Mouse (Mus musculus): ENCODE results near the gene Zc3h12a. TPM values are rescaled to one million over a fixed set of nuclear protein-coding genes. Genes with fewer than 3 reads are reported as not detected.

Zc3h12a gene
- polyA plus RNA-seq, 1 experiment, result 5.3 TPM

DNA sequence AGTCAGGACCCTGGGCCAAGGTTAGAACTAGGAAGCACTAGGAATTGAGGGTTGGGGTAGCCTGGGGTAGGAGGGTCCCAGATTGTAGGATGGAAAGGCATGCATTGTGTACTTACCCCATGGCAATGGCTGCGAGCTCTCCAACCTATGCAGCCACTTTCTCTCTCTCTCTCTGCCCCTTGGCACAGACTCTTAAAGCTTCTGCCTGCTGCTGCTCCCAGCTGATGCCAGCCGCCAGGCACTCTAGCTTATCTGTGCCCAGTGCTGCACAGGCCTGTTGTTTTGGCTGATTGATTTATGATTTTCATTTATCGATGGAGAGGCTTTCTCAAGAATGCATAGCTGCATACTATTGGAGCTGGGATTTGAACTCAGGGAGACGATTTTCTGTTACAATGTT is 20.3 kb upstream of the Zc3h12a start:
- no peak for TF ChIP-seq POLR2A (IDR thresholded peaks at IDR 0.05; ENCODE audit: low read depth, low read length)
- no peak for TF ChIP-seq CTCF (conservative IDR thresholded peaks at IDR 0.05; ENCODE audit: insufficient read depth, insufficient read length, low read depth, low read length)
- H3K4me3 ChIP-seq (ENCODE audit: insufficient read depth, low read depth, low read length), result no peak overlapping the region
- H3K27me3 ChIP-seq (replicated peaks; ENCODE audit: control insufficient read depth, insufficient read depth, low read length), result no peaks in the 10 kb centered on the region
- H3K27ac ChIP-seq (ENCODE audit: insufficient read depth, low read depth, low read length), result no peak overlapping the region
- H3K4me1 ChIP-seq (ENCODE audit: control insufficient read depth, insufficient read depth, low read length), result no peaks in the 10 kb centered on the region
- 93% methylated on average over 4 of the region's 4 CpGs for WGBS
- DNase-seq, result no peak
- H3K36me3 ChIP-seq (ENCODE audit: control insufficient read depth, insufficient read depth, low read length), result no peaks in the 10 kb centered on the region

GRCm38 (mm10) chr4:125145213-125145612 is 17.6 kb upstream of the Zc3h12a start:
- Histone ChIP-seq H3K4me1 (ENCODE audit: control insufficient read depth, insufficient read depth, low read length) (no peaks in the 10 kb centered on the region), H3K27me3 (replicated peaks; ENCODE audit: control insufficient read depth, insufficient read depth, low read length) (no peaks in the 10 kb centered on the region), H3K27ac (ENCODE audit: insufficient read depth, low read depth, low read length) (no peak overlapping the region), H3K4me3 (ENCODE audit: insufficient read depth, low read depth, low read length) (no peak overlapping the region), H3K36me3 (ENCODE audit: control insufficient read depth, insufficient read depth, low read length) (no peaks in the 10 kb centered on the region)
- DNase-seq, result peak; percentile 12
- TF ChIP-seq POLR2A (IDR thresholded peaks at IDR 0.05; ENCODE audit: low read depth, low read length) (no peak), CTCF (conservative IDR thresholded peaks at IDR 0.05; ENCODE audit: insufficient read depth, insufficient read length, low read depth, low read length) (no peak)
- 31% methylated on average over 10 of the region's 10 CpGs for WGBS

DNA sequence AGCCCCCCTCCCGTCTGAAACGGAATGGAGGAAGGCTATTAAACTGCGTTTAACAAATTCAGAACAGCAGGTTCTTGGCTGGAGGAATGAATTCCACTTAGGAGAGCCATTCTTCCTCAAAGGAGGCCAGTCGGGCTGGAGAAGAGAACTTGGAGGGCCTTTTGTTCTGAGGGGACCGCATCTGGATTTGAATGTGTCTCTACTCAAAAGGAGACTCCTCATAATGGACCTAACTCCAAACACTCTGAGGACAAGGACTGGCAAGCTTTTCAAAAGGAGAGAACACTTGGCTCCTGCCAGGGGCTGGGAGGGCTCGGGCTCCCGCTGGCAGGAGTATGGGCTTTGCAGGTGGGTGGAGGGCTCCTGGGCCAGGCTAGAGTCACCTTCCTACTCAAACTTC is 17.0 kb upstream of the Zc3h12a start:
- H3K27ac ChIP-seq (ENCODE audit: insufficient read depth, low read depth, low read length), result no peak overlapping the region
- no peak for TF ChIP-seq CTCF (conservative IDR thresholded peaks at IDR 0.05; ENCODE audit: insufficient read depth, insufficient read length, low read depth, low read length)
- no peak for TF ChIP-seq POLR2A (IDR thresholded peaks at IDR 0.05; ENCODE audit: low read depth, low read length)
- no peak for DNase-seq
- no peak overlapping the region for H3K4me3 ChIP-seq (ENCODE audit: insufficient read depth, low read depth, low read length)
- no peaks in the 10 kb centered on the region for H3K4me1 ChIP-seq (ENCODE audit: control insufficient read depth, insufficient read depth, low read length)
- no peaks in the 10 kb centered on the region for H3K36me3 ChIP-seq (ENCODE audit: control insufficient read depth, insufficient read depth, low read length)
- no peaks in the 10 kb centered on the region for H3K27me3 ChIP-seq (replicated peaks; ENCODE audit: control insufficient read depth, insufficient read depth, low read length)
- WGBS, result 41% methylated on average over 7 of the region's 7 CpGs

GRCm38 (mm10) chr4:125144211-125144610 is 16.6 kb upstream of the Zc3h12a start:
- Histone ChIP-seq H3K4me1 (ENCODE audit: control insufficient read depth, insufficient read depth, low read length) (no peaks in the 10 kb centered on the region), H3K36me3 (ENCODE audit: control insufficient read depth, insufficient read depth, low read length) (no peaks in the 10 kb centered on the region), H3K27me3 (replicated peaks; ENCODE audit: control insufficient read depth, insufficient read depth, low read length) (no peaks in the 10 kb centered on the region), H3K27ac (ENCODE audit: insufficient read depth, low read depth, low read length) (no peak overlapping the region), H3K4me3 (ENCODE audit: insufficient read depth, low read depth, low read length) (no peak overlapping the region)
- TF ChIP-seq CTCF (conservative IDR thresholded peaks at IDR 0.05; ENCODE audit: insufficient read depth, insufficient read length, low read depth, low read length) (no peak), POLR2A (IDR thresholded peaks at IDR 0.05; ENCODE audit: low read depth, low read length) (no peak)
- DNase-seq, result no peak
- 73% methylated on average over 5 of the region's 5 CpGs for WGBS

GRCm38 (mm10) chr4:125138321-125138720 is 10.7 kb upstream of the Zc3h12a start:
- WGBS, result 46% methylated on average over 7 of the region's 7 CpGs
- no peak overlapping the region for H3K27ac ChIP-seq (ENCODE audit: insufficient read depth, low read depth, low read length)
- no peak overlapping the region for H3K4me3 ChIP-seq (ENCODE audit: insufficient read depth, low read depth, low read length)
- no peak for DNase-seq
- H3K36me3 ChIP-seq (ENCODE audit: control insufficient read depth, insufficient read depth, low read length), result no peaks in the 10 kb centered on the region
- H3K27me3 ChIP-seq (replicated peaks; ENCODE audit: control insufficient read depth, insufficient read depth, low read length), result no peaks in the 10 kb centered on the region
- TF ChIP-seq POLR2A (IDR thresholded peaks at IDR 0.05; ENCODE audit: low read depth, low read length), result no peak
- no peaks in the 10 kb centered on the region for H3K4me1 ChIP-seq (ENCODE audit: control insufficient read depth, insufficient read depth, low read length)

DNA sequence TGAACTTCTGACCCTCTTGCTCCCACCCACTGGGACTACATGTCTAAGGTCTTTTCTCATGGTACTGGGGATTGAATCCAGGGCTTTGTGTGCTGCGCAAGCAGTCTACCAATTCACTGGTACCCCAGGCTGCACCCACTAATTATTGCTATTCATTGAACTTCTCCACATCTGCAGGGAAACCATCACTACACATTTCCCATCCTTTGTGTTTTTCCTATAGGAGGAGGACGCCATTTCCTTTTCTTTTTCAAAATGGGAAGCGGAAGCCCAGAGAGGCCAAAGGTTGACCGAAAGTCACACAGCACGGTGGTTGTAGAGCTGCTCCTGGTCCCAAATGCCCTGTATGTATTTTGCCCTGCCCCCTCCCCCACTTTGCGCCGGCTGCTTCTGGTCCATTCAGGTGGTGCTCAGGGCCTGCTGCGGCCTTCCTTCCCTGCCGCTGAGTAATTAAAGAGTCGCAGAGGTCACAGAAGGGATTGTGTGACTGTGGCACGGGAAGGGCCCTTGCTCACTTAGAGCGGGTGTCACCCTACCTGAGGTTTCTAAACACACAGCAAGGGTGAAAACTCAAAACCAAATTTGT is 8.8 kb upstream of the Zc3h12a start:
- 68% methylated on average over 12 of the region's 12 CpGs for WGBS
- Histone ChIP-seq H3K4me3 (ENCODE audit: insufficient read depth, low read depth, low read length) (no peak overlapping the region), H3K27me3 (replicated peaks; ENCODE audit: control insufficient read depth, insufficient read depth, low read length) (no peaks in the 10 kb centered on the region), H3K4me1 (ENCODE audit: control insufficient read depth, insufficient read depth, low read length) (no peaks in the 10 kb centered on the region), H3K36me3 (ENCODE audit: control insufficient read depth, insufficient read depth, low read length) (no peaks in the 10 kb centered on the region), H3K27ac (ENCODE audit: insufficient read depth, low read depth, low read length) (no peak overlapping the region)
- DNase-seq, result no peak
- TF ChIP-seq POLR2A (IDR thresholded peaks at IDR 0.05; ENCODE audit: low read depth, low read length), result no peak
- TF ChIP-seq CTCF (conservative IDR thresholded peaks at IDR 0.05; ENCODE audit: insufficient read depth, insufficient read length, low read depth, low read length), result no peak

GRCm38 (mm10) chr4:125135076-125135855 is 7.6 kb upstream of the Zc3h12a start:
- WGBS, result 76% methylated on average over 10 of the region's 10 CpGs
- no peak for DNase-seq
- TF ChIP-seq POLR2A (IDR thresholded peaks at IDR 0.05; ENCODE audit: low read depth, low read length) (no peak), CTCF (conservative IDR thresholded peaks at IDR 0.05; ENCODE audit: insufficient read depth, insufficient read length, low read depth, low read length) (no peak)
- no peaks in the 10 kb centered on the region for H3K4me1 ChIP-seq (ENCODE audit: control insufficient read depth, insufficient read depth, low read length)
- H3K36me3 ChIP-seq (ENCODE audit: control insufficient read depth, insufficient read depth, low read length), result no peaks in the 10 kb centered on the region
- H3K27me3 ChIP-seq (replicated peaks; ENCODE audit: control insufficient read depth, insufficient read depth, low read length), result no peaks in the 10 kb centered on the region
- no peak overlapping the region for H3K4me3 ChIP-seq (ENCODE audit: insufficient read depth, low read depth, low read length)
- H3K27ac ChIP-seq (ENCODE audit: insufficient read depth, low read depth, low read length), result no peak overlapping the region

Data from kidney, adult 2 months (tissue).